Mouse (Mus musculus) E14TG2a.4 (cell line): ENCODE measurements around the gene Zfp57.

Experiments used
- CTCF ChIP-seq: conservative IDR thresholded peaks from 2 replicates; pipeline ENCODE4 v1.5.1; 2014; ENCODE audit warnings: low read length
- NANOG ChIP-seq: IDR thresholded peaks from 2 replicates; pipeline ENCODE4 v1.6.1; 2014; ENCODE audit warnings: borderline replicate concordance, low read length, mixed read lengths

DNA sequence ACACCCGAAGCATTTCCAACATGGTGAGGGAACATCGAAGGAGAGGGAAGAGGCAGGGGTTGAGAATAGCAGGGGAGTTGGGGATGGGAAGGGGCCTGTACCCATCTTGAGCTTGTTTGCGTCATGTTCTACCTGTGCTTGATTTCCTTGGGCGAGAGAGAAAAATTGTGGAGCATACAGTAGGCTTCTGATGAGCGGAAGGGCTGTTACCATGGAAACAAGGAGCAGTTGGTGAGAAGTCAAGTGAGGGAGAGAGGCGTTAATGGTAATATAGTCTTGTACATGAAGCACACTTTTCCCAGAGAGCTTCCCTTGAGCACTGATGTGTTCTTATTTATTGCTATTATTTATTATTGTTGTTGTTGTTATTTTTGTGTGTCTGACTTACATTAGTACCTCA lies 56.0 kb downstream of the Zfp57 start:
- no peak for TF ChIP-seq CTCF
- TF ChIP-seq NANOG = no peak
